Mouse (Mus musculus) NIH3T3 (cell line): Measurements from ENCODE around the gene Slc32a1.

Experiments used
- DNase-seq: peaks from one replicate; pipeline ENCODE4 v3.0.0-alpha.2; 2012; ENCODE audit warnings: low read depth

Gene Slc32a1

DNA sequence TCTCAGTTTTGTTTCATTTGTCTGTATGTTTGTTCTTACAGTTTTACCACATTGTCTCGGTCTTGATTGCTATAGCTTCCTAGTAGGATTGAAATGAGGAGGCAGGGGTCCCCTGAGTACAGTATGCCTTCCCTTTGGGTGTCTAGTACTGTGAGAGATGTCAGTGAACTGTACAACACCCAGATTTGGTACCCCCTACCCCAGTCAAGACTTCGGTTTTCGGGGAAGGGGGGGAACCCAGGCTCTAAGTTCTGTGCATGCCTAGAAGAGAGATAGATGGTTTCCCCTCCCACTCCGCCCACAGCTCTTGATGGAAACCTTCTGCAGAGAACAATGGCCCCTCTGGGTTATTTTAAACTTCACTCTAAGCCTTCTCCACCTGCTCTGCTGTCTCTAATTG, 54.5 kb downstream of the Slc32a1 start, which contains the start of gene Ppp1r16b:
Gene Ppp1r16b, plus strand, starts transcription at position 301 of the 400 bp plus-strand sequence.
- no peak for DNase-seq
